Mouse (Mus musculus) myocyte (in vitro differentiated cells): Measurements from ENCODE around the gene Zmynd10.

ENCODE experiments used
- CEBPB ChIP-seq: IDR thresholded peaks from 2 replicates; pipeline ENCODE4 v1.6.1; 2011; ENCODE audit warnings: mild to moderate bottlenecking, moderate library complexity; ENCODE audit not compliant: poor library complexity, insufficient read depth, severe bottlenecking
- MAX ChIP-seq: IDR thresholded peaks from one replicate; pipeline ENCODE4 v1.6.1; 2011; ENCODE audit warnings: low read depth, mild to moderate bottlenecking, control low read depth
- MYOD1 ChIP-seq, 3 experiments: IDR thresholded peaks; one replicate each; pipeline ENCODE4 v1.6.1; 2011; ENCODE audit warnings: control low read depth in 2 of 3, low read depth in 2 of 3, mild to moderate bottlenecking in 2 of 3, moderate library complexity in 1 of 3; ENCODE audit not compliant: insufficient read length in 2 of 3, control insufficient read depth in 1 of 3
- MYOG ChIP-seq, 3 experiments: IDR thresholded peaks; one replicate each; pipeline ENCODE4 v1.6.1; 2011; ENCODE audit warnings: control low read depth in 2 of 3, low read depth in 2 of 3, mild to moderate bottlenecking in 2 of 3; ENCODE audit not compliant: insufficient read length in 2 of 3, control insufficient read depth in 1 of 3, insufficient read depth in 1 of 3
- POLR2A ChIP-seq: IDR thresholded peaks from one replicate; pipeline ENCODE4 v1.6.1; 2011; ENCODE audit warnings: low read depth, mild to moderate bottlenecking, control low read depth, moderate library complexity; ENCODE audit not compliant: insufficient read length
- POLR2AphosphoS2 ChIP-seq: IDR thresholded peaks from one replicate; pipeline ENCODE4 v1.6.1; 2011; ENCODE audit warnings: low read depth, control low read depth; ENCODE audit not compliant: insufficient read length
- SRF ChIP-seq: IDR thresholded peaks from one replicate; pipeline ENCODE4 v1.6.1; 2011; ENCODE audit warnings: low read depth; ENCODE audit not compliant: control insufficient read depth, insufficient read length
- TCF12 ChIP-seq: IDR thresholded peaks from one replicate; pipeline ENCODE4 v1.6.1; 2011; ENCODE audit warnings: mild to moderate bottlenecking, control low read depth; ENCODE audit not compliant: poor library complexity, insufficient read depth, severe bottlenecking
- USF1 ChIP-seq: IDR thresholded peaks from one replicate; pipeline ENCODE4 v1.6.1; 2011; ENCODE audit warnings: low read depth, mild to moderate bottlenecking, control low read depth, moderate library complexity

GRCm38 (mm10) chr9:107598385-107598784, 51.3 kb downstream of the Zmynd10 start:
- TF ChIP-seq POLR2A (no peak), USF1 (no peak), MAX (no peak), POLR2AphosphoS2 (no peak), CEBPB (no peak), MYOD1 (IDR thresholded peaks at IDR 0.05; ENCODE audit: control insufficient read depth in 1 of 3, insufficient read length in 2 of 3, low read depth in 2 of 3) (no peak), TCF12 (no peak), SRF (no peak), MYOG (IDR thresholded peaks at IDR 0.05; ENCODE audit: control insufficient read depth in 1 of 3, insufficient read depth in 1 of 3, insufficient read length in 2 of 3, low read depth in 2 of 3) (no peak)
